ENCODE assay signal across 8 mouse cellular contexts in genomic region chr13:97776702-97777101, GRCm38 (mm10). TPM values are rescaled to one million over a fixed set of nuclear protein-coding genes. Genes with fewer than 3 reads are reported as not detected.
A peak's percentile ranks its signal among the peaks of the same experiment; 100 is the strongest.
DNase-seq lines count a peak whose midpoint lies in the region; TF ChIP-seq lines count a peak whose summit lies in the region.
"Had no signal": no experiment of that assay in that cellular context is flagged by ENCODE, and none has a peak within 500 bp of the region (broad histone marks: within the 10 kb centered on the region; RNA-seq: fewer than 3 reads in every experiment).

No protein-coding gene starts in this region.

- TF ChIP-seq POLR2A in liver, adult 2 months (IDR thresholded peaks at IDR 0.05; ENCODE audit: extremely low read depth, insufficient read depth, low read length): no peak
- TF ChIP-seq POLR2A in brain, embryonic 14.5 days (IDR thresholded peaks at IDR 0.05; ENCODE audit: borderline replicate concordance, extremely low read depth, insufficient read depth, insufficient read length, poor library complexity, severe bottlenecking): no peak
- no peak for TF ChIP-seq POLR2A in thymus, adult 2 months (IDR thresholded peaks at IDR 0.05; ENCODE audit: control insufficient read depth, extremely low read depth, insufficient read depth, low read length, poor library complexity)

- no peak overlapping the region for H3K4me3 ChIP-seq in liver, adult 2 months (ENCODE audit: insufficient read depth, low read depth, low read length)
- H3K4me3 ChIP-seq in thymus, adult 2 months (ENCODE audit: control insufficient read depth, insufficient read depth, low read length): no peak overlapping the region
- H3K4me3 ChIP-seq: limb, embryonic 15.5 days had no signal

- no peaks in the 10 kb centered on the region for H3K79me2 ChIP-seq in liver, adult 2 months (ENCODE audit: control insufficient read depth, insufficient read depth, low read length)

- no peaks in the 10 kb centered on the region for H3K36me3 ChIP-seq in liver, adult 2 months (ENCODE audit: control insufficient read depth, insufficient read depth, low read length)
- H3K36me3 ChIP-seq in thymus, adult 2 months (ENCODE audit: control insufficient read depth, insufficient read depth, low read length): no peaks in the 10 kb centered on the region
- H3K36me3 ChIP-seq: limb, embryonic 15.5 days had no signal

- H3K27me3 ChIP-seq in liver, adult 2 months (ENCODE audit: control insufficient read depth, insufficient read depth, low read length): no peaks in the 10 kb centered on the region
- H3K27me3 ChIP-seq in thymus, adult 2 months (ENCODE audit: control insufficient read depth, insufficient read depth, low read length): no peaks in the 10 kb centered on the region
- H3K27me3 ChIP-seq: limb, embryonic 15.5 days had no signal

- TF ChIP-seq CTCF in liver, adult 2 months (IDR thresholded peaks at IDR 0.05; ENCODE audit: low read depth, low read length): no peak
- no peak for TF ChIP-seq CTCF in brain, embryonic 14.5 days (IDR thresholded peaks at IDR 0.05; ENCODE audit: borderline replicate concordance, extremely low read depth, insufficient read depth, insufficient read length)
- no peak for TF ChIP-seq CTCF in thymus, adult 2 months (IDR thresholded peaks at IDR 0.05; ENCODE audit: borderline replicate concordance, control insufficient read depth, extremely low read depth, insufficient read depth, low read length, poor library complexity)

- H3K9ac ChIP-seq in liver, adult 2 months (ENCODE audit: low read depth, low read length): no peak overlapping the region
- H3K9ac ChIP-seq: limb, embryonic 15.5 days had no signal

- H3K4me1 ChIP-seq in liver, adult 2 months (ENCODE audit: control insufficient read depth, insufficient read depth, low read length): no peaks in the 10 kb centered on the region
- H3K4me1 ChIP-seq in thymus, adult 2 months (replicated peaks; ENCODE audit: control insufficient read depth, insufficient read depth, low read length): peaks cover 5% of the 10 kb centered on the region

- H3K27ac ChIP-seq in liver, adult 2 months (replicated peaks; ENCODE audit: insufficient read depth, low read depth, low read length): no peak overlapping the region
- H3K27ac ChIP-seq in thymus, adult 2 months (ENCODE audit: control insufficient read depth, insufficient read depth, low read length): no peak overlapping the region
- H3K27ac ChIP-seq: limb, embryonic 15.5 days had no signal

- intact Hi-C loops in heart, postnatal 14 days (cut with DNase I): loop anchor here (5.0 kb wide), 1 partner anchor 161 kb away; no protein-coding TSS in a partner anchor

- peak; percentile 42 for DNase-seq in liver, adult 2 months (ENCODE audit: extremely low read depth, low read depth, low spot score)
- no peak for DNase-seq in liver
- DNase-seq in brain, embryonic 14.5 days (ENCODE audit: low read depth): peak; percentile 66
- DNase-seq in heart, postnatal 14 days: peak; percentile 60 to 86
- DNase-seq in lung, postnatal 14 days: peak; percentile 60
- no peak for DNase-seq in thymus, adult 2 months
- DNase-seq in thymus, postnatal 14 days: no peak

- WGBS in liver, adult 2 months: 13% methylated on average over 3 of the region's 3 CpGs
- WGBS in thymus, adult 2 months: 25% methylated on average over 3 of the region's 3 CpGs

RNA-seq across cellular contexts. Expression of gene Gm10260, which starts 16.3 kb away (rescaled TPM):
- 10.0 and 13.4 TPM in 2 replicates for total RNA-seq in liver, adult 2 months (2014; rRNA removed)
- polyA plus RNA-seq in liver, adult 2 months (2012; rRNA removed): 3.4 and 6.6 TPM in 2 replicates
- 2.2 and 4.8 TPM in 2 replicates for polyA plus RNA-seq in brain, embryonic 14.5 days (2012; rRNA removed)
- 100 to 1,000 TPM; 102 to 115 TPM for total RNA-seq in heart, postnatal 14 days (2021)
- polyA plus RNA-seq in thymus, adult 2 months (2012; rRNA removed): 2.4 and 4.2 TPM in 2 replicates

Comparison
In these comparisons a context has a peak if more than half of its experiments do, and no peak if none do; other contexts are left out.
1. DNase-seq: peak in liver, adult 2 months (single experiment), brain, embryonic 14.5 days (single experiment), heart, postnatal 14 days (2 of 2) and lung, postnatal 14 days (single experiment); none in liver (single experiment), thymus, adult 2 months (single experiment) and thymus, postnatal 14 days (single experiment).